Mouse (Mus musculus): Measurements from ENCODE around the gene Scp2. TPM values are rescaled to one million over a fixed set of nuclear protein-coding genes. Genes with fewer than 3 reads are reported as not detected.

Gene Scp2
- total and polyA plus RNA-seq, 3 experiments = 235 to 357 (median 303) TPM

DNA sequence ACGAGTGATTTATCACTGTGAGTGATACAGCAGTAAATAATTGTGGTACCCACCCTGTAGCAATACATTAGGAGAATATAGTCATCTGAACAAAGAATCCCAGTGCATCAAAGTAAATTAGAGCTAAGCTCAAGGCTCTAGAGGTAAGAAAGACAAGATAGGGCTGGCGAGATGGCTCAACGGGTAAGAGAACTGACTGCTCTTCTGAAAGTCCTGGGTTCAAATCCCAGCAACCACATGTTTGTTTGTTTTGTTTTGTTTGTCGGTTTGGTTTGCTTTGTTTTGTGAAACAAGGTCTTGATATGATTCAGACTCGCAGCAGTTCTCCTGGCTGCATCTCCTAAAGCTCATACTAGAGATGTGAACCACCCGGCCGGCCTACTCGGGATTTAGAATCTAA, 27.3 kb downstream of the Scp2 start:
- Histone ChIP-seq H3K9ac (ENCODE audit: low read depth, low read length) (no peak overlapping the region), H3K27me3 (ENCODE audit: control insufficient read depth, insufficient read depth, low read length) (no peaks in the 10 kb centered on the region), H3K79me2 (replicated peaks; ENCODE audit: control insufficient read depth, insufficient read depth, low read length) (0 out of 2 replicates have a peak, but pooled peaks cover 2% of the 10 kb centered on the region), H3K36me3 (ENCODE audit: control insufficient read depth, insufficient read depth, low read length) (peaks cover 2% of the 10 kb centered on the region; the same call in 1 of the 2 replicates), H3K4me3 (peak overlapping the region; percentile 56), H3K27ac (no peak overlapping the region), H3K4me1 (ENCODE audit: control insufficient read depth, insufficient read depth, low read length) (no peaks in the 10 kb centered on the region; the same call in 1 of the 2 replicates)
- no peak for DNase-seq
- WGBS = 92% methylated on average over 8 of the region's 8 CpGs
- no peak for TF ChIP-seq CTCF (IDR thresholded peaks at IDR 0.05)
- no peak for TF ChIP-seq POLR2A (IDR thresholded peaks at IDR 0.05; ENCODE audit: insufficient read depth, low read depth, low read length)
- TF ChIP-seq EP300 (IDR thresholded peaks at IDR 0.05; ENCODE audit: insufficient read depth, low read depth, low read length) = no peak
- intact Hi-C loops (cut with DNase I) = loop anchor here (5.0 kb wide), 2 partner anchors 45 to 210 kb away; partner anchors contain the start of gene Coa7

DNA sequence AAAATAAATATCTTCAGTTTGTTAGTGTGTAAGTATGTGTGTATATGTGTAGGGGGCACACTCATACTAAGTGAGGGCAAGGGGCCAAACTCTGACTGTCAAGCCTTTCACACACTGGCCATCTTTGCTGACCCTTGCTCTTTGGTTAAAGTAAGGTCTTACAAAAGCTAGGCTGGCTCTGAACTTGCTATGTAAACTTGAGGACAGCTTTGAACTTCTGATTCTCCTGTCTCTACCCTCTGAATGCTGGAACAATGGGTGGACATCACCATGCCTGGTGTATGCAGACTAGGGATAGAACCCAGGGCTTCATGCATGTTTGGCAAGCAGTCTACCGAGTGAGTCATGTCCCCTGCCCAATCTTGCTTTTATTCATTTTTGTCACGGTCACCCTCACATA, 28.3 kb downstream of the Scp2 start:
- Histone ChIP-seq H3K4me3 (no peak overlapping the region), H3K27me3 (ENCODE audit: control insufficient read depth, insufficient read depth, low read length) (no peaks in the 10 kb centered on the region), H3K27ac (no peak overlapping the region), H3K36me3 (ENCODE audit: control insufficient read depth, insufficient read depth, low read length) (peaks cover 2% of the 10 kb centered on the region; the same call in 1 of the 2 replicates), H3K9ac (ENCODE audit: low read depth, low read length) (no peak overlapping the region), H3K79me2 (replicated peaks; ENCODE audit: control insufficient read depth, insufficient read depth, low read length) (0 out of 2 replicates have a peak, but pooled peaks cover 2% of the 10 kb centered on the region), H3K4me1 (ENCODE audit: control insufficient read depth, insufficient read depth, low read length) (no peaks in the 10 kb centered on the region; the same call in 1 of the 2 replicates)
- TF ChIP-seq EP300 (IDR thresholded peaks at IDR 0.05; ENCODE audit: insufficient read depth, low read depth, low read length) (no peak), CTCF (IDR thresholded peaks at IDR 0.05) (no peak), POLR2A (IDR thresholded peaks at IDR 0.05; ENCODE audit: insufficient read depth, low read depth, low read length) (no peak)
- 82% methylated on average over 2 of the region's 2 CpGs for WGBS
- intact Hi-C loops (cut with DNase I) = loop anchor here (5.0 kb wide), 2 partner anchors 44 to 211 kb away; partner anchors contain the start of gene Coa7
- no peak for DNase-seq

GRCm38 (mm10) chr4:108110706-108111105, 34.1 kb downstream of the Scp2 start:
- intact Hi-C loops (cut with DNase I) = no loop called here
- no peak for DNase-seq
- H3K36me3 ChIP-seq (ENCODE audit: control insufficient read depth, insufficient read depth, low read length) = no peaks in the 10 kb centered on the region
- WGBS = 83% methylated on average over 2 of the region's 2 CpGs
- TF ChIP-seq EP300 (IDR thresholded peaks at IDR 0.05; ENCODE audit: insufficient read depth, low read depth, low read length) (no peak), CTCF (IDR thresholded peaks at IDR 0.05) (no peak), POLR2A (IDR thresholded peaks at IDR 0.05; ENCODE audit: insufficient read depth, low read depth, low read length) (no peak)
- H3K79me2 ChIP-seq (replicated peaks; ENCODE audit: control insufficient read depth, insufficient read depth, low read length) = no peaks in the 10 kb centered on the region
- no peak overlapping the region for H3K27ac ChIP-seq
- H3K4me3 ChIP-seq = no peak overlapping the region
- H3K27me3 ChIP-seq (ENCODE audit: control insufficient read depth, insufficient read depth, low read length) = no peaks in the 10 kb centered on the region
- no peak overlapping the region for H3K9ac ChIP-seq (ENCODE audit: low read depth, low read length)
- H3K4me1 ChIP-seq (ENCODE audit: control insufficient read depth, insufficient read depth, low read length) = no peaks in the 10 kb centered on the region

- intact Hi-C loops (cut with DNase I) = no loop called here
- TF ChIP-seq POLR2A (IDR thresholded peaks at IDR 0.05; ENCODE audit: insufficient read depth, low read depth, low read length) (no peak), EP300 (IDR thresholded peaks at IDR 0.05; ENCODE audit: insufficient read depth, low read depth, low read length) (no peak), CTCF (IDR thresholded peaks at IDR 0.05) (no peak)
- no peaks in the 10 kb centered on the region for H3K4me1 ChIP-seq (ENCODE audit: control insufficient read depth, insufficient read depth, low read length)
- H3K79me2 ChIP-seq (replicated peaks; ENCODE audit: control insufficient read depth, insufficient read depth, low read length) = no peaks in the 10 kb centered on the region
- no peak overlapping the region for H3K27ac ChIP-seq
- H3K4me3 ChIP-seq = no peak overlapping the region
- WGBS = 94% methylated on average over 7 of the region's 7 CpGs
- no peak overlapping the region for H3K9ac ChIP-seq (ENCODE audit: low read depth, low read length)
- no peaks in the 10 kb centered on the region for H3K36me3 ChIP-seq (ENCODE audit: control insufficient read depth, insufficient read depth, low read length)
- DNase-seq = no peak
- no peaks in the 10 kb centered on the region for H3K27me3 ChIP-seq (ENCODE audit: control insufficient read depth, insufficient read depth, low read length)
These were observed 35.1 kb downstream of the Scp2 start for GRCm38 (mm10) chr4:108109728-108110127.

GRCm38 (mm10) chr4:108096345-108096744, 48.5 kb downstream of the Scp2 start, which contains the start of gene Podn:
TSS of gene Podn (minus strand) at chr4:108096445.
- Histone ChIP-seq H3K79me2 (replicated peaks; ENCODE audit: control insufficient read depth, insufficient read depth, low read length) (no peaks in the 10 kb centered on the region), H3K4me1 (ENCODE audit: control insufficient read depth, insufficient read depth, low read length) (no peaks in the 10 kb centered on the region), H3K36me3 (ENCODE audit: control insufficient read depth, insufficient read depth, low read length) (no peaks in the 10 kb centered on the region), H3K27ac (no peak within 1 kb of the TSS), H3K9ac (ENCODE audit: low read depth, low read length) (no peak within 1 kb of the TSS), H3K4me3 (no peak within 1 kb of the TSS), H3K27me3 (ENCODE audit: control insufficient read depth, insufficient read depth, low read length) (no peaks in the 10 kb centered on the region)
- WGBS = 78% methylated on average over 4 of the region's 4 CpGs
- intact Hi-C loops (cut with DNase I) = no loop called here
- no peak for DNase-seq
- no peak for TF ChIP-seq CTCF (IDR thresholded peaks at IDR 0.05)
- no peak for TF ChIP-seq EP300 (IDR thresholded peaks at IDR 0.05; ENCODE audit: insufficient read depth, low read depth, low read length)
- TF ChIP-seq POLR2A (IDR thresholded peaks at IDR 0.05; ENCODE audit: insufficient read depth, low read depth, low read length) = no peak

GRCm38 (mm10) chr4:108092741-108093397, 51.9 kb downstream of the Scp2 start:
- no peaks in the 10 kb centered on the region for H3K4me1 ChIP-seq (ENCODE audit: control insufficient read depth, insufficient read depth, low read length)
- TF ChIP-seq CTCF (IDR thresholded peaks at IDR 0.05) = no peak
- no peak for TF ChIP-seq EP300 (IDR thresholded peaks at IDR 0.05; ENCODE audit: insufficient read depth, low read depth, low read length)
- no peak for TF ChIP-seq POLR2A (IDR thresholded peaks at IDR 0.05; ENCODE audit: insufficient read depth, low read depth, low read length)
- no peaks in the 10 kb centered on the region for H3K27me3 ChIP-seq (ENCODE audit: control insufficient read depth, insufficient read depth, low read length)
- H3K4me3 ChIP-seq = no peak overlapping the region
- DNase-seq = no peak
- no peaks in the 10 kb centered on the region for H3K79me2 ChIP-seq (replicated peaks; ENCODE audit: control insufficient read depth, insufficient read depth, low read length)
- H3K9ac ChIP-seq (ENCODE audit: low read depth, low read length) = no peak overlapping the region
- no peak overlapping the region for H3K27ac ChIP-seq
- intact Hi-C loops (cut with DNase I) = no loop called here
- H3K36me3 ChIP-seq (ENCODE audit: control insufficient read depth, insufficient read depth, low read length) = no peaks in the 10 kb centered on the region
- 90% methylated on average over 6 of the region's 6 CpGs for WGBS

Measured in heart, adult 2 months (tissue).